Mouse (Mus musculus) bone marrow, adult 2 months (tissue): ENCODE data around the gene Sord.

Source experiments
- CTCF ChIP-seq: fragments of 200-500 bp; IDR thresholded peaks from 2 replicates; pipeline ENCODE4 v1.5.1; 2011; ENCODE audit warnings: low read length, control low read depth; ENCODE audit not compliant: control insufficient read depth, insufficient read depth
- POLR2A ChIP-seq: fragments of 200-500 bp; IDR thresholded peaks from 2 replicates; pipeline ENCODE4 v1.6.1; 2011; ENCODE audit warnings: low read depth, mild to moderate bottlenecking, control low read depth, low read length, borderline replicate concordance; ENCODE audit not compliant: control insufficient read depth

DNA sequence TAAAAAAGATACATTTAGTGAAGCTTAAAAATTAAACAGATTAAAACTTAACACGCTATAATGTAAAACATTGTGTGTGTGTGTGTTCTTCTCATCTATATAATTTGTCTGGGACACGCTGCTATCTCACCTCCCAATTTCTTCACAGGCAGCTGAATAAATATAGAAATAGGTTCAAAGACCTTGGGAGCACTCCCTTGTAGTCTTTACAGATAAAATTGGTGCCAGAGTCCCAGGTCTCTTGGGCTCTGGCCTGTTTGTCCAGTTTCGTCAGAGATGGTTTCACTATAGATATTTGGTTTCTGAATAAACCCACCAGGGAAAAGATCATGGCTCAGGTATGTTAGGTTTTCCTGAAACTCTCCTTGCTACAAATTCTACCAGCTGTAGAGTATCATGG lies 44.2 kb downstream of the Sord start:
- no peak for TF ChIP-seq CTCF
- TF ChIP-seq POLR2A = no peak
